Mouse (Mus musculus): ENCODE measurements at regions not wholly inside any gene's neighbourhood (a gene's known extent, or its start where the extent isn't known, plus 50 kb on each side); places are given as distances from the start of the nearest gene placed in this dataset.

DNA sequence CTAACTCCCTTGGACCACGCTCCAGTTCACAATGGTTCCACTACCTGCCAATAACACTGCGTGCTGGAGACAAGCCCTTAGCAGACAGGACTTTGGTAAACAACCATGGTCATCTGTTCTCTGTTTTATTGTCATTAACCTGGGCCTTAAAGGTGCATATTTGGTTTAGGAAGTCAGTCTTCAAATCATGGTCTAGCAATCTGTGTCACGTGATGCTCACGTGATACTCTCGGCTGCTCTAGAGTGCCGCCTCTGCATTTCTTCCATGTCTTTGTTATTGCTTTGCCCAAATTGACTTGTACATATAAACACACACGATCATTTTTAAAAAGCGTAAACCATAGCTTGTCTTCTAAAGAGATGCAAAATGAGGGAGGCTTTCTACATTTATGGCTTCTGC lies 139.8 kb upstream of the 4930535I16Rik start:
- no peak for DNase-seq

DNA sequence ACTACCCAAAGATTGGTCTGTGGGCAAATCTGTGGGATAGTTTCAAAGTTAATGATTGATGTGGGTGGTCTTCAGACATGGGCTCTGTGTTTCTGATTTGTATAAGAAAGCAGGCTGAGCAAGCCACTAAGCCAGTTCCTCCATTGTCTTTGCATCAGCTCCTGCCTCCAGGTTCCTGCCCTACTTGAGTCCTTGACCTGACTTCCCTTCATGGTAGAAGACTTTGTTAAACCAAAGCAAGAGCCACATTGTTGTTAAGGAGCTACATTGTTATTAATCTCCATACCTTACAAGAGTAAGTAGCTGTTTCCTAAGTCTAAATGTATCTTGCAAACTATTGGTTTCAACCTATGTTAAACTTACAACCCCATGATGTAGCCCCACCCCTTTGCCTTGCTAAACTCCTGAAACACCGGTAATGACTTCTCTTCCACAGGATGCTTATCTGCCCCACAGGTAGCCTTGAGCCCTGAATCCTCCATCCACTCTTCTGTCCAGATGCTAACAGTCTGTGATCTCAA lies 136.5 kb upstream of the 4930535I16Rik start:
- no peak for DNase-seq

DNA sequence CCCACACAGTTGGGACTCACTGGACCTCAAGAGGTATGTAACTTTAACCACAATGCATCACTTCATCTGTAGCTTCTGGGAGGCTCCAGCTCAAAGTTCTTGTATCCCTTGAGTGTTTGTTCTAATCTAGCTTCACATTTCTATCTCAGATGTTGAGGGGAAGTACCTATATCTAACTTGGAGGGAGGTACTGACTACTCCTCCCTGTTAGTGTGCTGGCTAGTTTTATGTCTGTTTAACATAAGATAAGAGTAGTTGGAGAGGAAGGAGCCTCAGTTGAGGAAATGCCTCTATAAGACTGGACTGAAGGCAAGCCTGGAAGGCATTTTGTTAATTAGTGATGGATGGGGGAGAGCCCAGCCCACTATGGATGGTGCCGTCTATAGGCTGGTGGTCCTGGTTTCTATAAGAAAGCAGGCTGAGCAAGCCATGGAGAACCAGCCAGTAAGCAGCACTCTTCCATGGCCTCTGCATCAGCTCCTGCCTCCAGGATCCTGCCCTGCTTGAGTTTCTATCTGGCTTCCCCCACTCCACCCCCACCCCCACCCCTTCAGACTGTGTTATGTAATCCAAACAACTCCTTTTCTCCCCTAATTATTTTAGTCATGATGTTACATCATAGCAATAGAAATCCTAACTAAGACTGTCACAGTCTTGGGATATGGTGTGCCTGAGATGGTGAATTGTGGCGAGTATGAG lies 135.7 kb upstream of the 4930535I16Rik start:
- no peak for DNase-seq

DNA sequence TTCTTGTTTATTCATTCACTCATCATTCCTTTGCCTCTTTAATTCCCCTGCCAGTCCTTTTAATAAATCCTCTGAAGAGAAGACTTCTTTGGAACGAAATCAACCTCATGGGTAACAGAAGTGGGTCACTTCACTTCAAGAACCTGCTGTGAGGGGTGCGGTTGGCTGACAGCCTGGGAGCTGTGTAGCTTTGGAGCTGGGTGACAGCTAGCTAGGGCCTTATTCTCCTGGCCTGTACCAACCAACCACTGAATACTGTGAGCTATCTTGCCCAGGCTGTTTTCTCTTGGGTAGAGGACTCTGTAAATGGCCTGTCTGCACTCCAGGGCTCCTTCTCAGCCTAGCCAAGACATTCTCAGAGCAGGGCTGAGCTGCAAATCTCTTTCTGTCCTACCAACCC lies 134.6 kb upstream of the 4930535I16Rik start:
- no peak for DNase-seq

DNA sequence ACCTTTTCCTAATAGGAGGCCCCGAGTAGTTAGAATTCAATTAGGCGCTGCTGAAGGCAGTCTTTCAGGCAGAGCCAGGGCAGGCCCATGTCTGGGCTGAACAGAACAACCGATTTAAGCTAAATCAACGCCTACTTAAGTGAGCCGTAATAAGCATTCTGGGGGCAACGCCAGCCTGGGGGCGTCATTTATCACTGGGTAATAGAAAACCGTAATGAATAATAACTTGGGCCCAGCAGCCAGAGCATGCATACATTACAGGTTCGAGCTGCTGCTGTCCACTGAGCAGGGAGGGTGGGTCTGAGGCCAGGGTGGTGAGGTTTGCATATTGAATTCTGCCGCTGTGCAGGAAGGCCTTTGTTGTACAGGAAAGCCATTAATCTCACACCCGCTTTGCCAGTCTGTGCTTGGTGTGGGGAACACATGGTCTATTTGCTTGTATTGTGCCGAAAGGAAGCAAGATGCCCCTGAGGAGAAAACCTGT lies 130.6 kb upstream of the 4930535I16Rik start:
- peak; percentile 25 for DNase-seq

DNA sequence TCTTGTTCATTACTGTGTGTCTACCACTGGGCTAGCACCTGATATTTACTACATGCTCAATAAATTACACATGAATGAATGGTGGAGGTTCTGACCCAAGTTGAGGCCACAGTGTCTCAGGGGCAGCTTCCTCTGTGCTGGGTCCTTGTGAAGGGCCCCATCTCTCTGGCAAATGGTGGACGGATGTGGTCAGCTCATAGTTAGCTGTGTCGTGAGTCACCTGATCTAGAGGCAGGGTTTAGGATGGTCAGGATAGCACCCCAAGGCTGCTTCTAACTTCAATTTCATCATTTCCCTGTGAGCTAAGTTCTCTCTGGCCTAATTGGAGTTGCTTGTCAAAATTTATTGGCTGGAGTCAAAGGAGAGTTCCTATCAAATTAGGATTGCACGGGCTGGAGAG lies 130.1 kb upstream of the 4930535I16Rik start:
- no peak for DNase-seq

DNA sequence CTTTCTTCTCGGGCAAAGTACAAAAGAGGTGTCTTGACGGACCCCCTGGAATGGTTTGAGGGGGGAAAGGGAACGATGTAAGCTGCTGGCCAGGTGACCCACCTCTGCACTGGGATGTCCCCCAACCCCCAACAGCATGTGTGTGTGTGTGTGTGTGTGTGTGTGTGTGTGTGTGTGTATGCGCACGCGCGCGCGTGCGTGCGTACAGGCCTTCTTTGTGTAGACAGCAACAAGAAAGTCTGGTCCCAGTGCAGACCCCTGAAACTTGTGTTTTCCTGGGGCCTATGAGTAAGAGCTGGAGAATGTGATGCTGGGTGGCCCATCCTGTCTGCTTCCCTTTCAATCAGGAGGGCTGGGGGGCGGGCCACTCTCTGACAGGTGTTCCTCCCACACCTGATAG lies 118.7 kb upstream of the 4930535I16Rik start:
- DNase-seq, result no peak

DNA sequence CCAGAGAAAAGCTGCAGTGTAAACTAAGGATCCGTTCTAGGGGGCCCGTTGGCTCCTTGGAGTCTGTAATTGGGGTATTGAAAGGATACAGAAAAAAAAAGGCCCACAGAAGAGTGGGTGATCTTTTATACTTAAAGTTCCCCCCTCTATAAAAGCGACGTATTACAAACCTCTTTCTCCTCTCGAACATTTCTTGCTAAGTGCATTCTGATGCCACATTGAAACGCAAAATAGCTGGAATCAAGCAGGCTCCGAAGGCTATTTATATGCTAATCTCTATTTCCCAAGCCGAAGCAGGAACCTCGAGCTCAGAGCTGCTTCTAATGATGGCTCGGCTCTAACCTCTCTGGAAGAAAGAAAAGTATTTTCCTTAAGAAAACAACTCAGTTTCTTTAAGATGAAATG lies 117.8 kb upstream of the 4930535I16Rik start:
- DNase-seq, result no peak

DNA sequence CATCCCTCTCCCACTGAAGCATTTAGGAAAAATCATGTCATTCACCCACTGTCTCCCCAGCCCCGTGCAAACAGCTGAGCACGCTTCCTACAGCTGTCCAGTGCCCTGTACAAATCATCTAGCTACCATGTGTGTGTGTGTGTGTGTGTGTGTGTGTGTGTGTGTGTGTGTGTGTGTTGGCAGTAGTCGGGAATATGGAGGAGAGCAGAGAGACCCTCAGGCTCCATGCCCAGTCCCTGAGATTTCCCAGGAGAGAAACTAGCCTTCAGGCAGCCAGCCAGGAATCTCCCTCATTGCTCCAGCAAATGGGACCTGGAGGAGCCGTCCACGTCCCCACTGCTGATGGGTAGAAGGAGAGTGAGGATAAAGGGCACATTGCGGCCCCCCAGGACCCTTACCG lies 117.4 kb upstream of the 4930535I16Rik start:
- peak; percentile 10 for DNase-seq

DNA sequence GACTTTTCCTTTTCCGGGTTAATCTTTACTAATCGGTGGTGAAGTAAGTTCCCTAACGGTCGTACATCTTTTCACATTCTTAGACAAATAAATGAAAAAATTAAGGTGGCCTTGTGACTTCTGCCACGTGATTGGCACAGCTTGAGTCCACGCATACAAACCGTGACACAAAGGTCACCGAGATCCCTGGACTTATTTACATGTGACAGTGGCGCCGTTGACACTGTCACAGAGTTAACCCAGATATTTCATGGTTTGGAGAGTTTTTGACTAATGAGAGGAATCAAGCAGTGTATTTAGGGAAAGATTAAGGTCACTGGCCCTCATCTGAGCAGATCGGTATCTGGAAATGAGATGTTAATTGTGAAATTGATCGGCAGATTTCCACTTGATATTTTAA lies 110.2 kb upstream of the 4930535I16Rik start:
- DNase-seq, result no peak

DNA sequence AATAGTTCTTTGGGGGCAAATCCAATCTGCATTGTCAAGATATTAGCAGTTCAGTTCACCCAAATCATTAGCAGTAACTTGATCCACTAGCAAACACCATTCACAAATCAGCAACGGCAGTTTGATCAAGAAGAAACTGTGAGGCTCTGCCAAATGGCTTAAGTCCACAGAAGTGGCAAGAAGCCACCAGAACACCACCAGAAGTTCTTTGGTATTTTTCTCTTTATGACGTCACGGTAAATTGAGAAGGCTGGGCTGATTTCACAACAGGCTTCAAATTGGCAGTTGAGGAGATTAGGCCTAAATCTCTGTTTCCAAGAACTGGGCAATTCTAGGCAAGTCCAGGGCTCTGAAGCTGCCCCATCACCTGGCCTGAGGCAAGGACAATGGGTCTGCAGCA lies 98.6 kb upstream of the 4930535I16Rik start:
- no peak for DNase-seq

DNA sequence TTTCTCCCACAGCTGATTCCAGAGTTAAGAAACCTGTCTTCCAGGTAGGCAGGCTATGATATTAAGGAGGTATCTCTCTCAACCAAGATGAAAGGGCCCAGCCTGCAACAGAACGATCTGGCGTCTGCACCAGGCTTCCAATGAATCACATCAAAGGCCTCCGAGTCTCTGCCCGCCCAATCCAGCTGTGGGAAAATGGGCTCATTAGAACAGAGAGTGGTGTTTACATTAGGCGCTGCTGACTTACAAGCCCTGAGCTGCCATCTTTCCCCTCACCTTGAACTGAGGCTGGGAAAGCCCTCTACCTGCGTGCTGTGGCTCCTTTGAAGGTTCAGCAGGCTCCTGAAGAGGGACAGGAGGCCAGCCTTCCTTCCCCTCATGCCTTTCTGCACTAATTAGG lies 97.5 kb upstream of the 4930535I16Rik start:
- DNase-seq, result no peak

DNA sequence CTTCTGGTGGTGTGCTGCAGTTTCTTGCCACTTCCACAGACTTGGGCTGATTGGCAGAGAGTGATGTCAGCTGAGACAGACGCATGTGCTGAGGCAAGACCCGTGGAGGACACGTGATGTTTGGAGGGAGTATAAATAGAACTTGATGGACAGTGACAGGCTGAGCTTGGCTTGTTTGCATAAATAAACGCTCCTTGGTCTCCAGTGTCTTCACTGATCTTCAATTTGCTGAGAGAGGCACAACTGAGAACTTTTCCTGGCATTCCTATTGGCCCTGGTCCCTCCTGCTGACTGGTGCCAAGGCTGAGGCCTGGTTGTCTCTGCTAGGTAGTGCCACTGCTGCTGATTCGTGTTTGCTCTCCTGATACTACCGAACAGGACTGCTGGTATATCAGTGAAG lies 94.6 kb upstream of the 4930535I16Rik start:
- DNase-seq, result no peak

DNA sequence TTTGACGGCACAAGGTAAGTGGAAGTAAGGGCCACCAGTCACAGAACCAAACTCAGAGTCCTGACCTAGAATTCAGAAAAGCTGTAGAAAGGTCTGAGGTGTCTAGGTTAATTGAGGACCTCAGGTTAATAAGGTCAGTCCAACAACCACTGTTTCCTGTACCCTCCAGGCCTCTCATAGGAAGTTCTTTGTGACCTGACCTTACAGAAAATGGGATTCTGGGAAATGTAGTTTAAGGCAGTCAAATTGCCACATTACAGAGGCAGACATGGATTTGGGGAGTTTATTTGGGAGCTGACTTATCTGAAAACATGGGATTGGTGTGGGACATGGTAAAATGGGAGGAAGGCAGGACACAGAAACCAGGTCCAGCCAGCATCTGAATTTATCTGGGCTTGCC lies 90.9 kb upstream of the 4930535I16Rik start:
- DNase-seq, result no peak

DNA sequence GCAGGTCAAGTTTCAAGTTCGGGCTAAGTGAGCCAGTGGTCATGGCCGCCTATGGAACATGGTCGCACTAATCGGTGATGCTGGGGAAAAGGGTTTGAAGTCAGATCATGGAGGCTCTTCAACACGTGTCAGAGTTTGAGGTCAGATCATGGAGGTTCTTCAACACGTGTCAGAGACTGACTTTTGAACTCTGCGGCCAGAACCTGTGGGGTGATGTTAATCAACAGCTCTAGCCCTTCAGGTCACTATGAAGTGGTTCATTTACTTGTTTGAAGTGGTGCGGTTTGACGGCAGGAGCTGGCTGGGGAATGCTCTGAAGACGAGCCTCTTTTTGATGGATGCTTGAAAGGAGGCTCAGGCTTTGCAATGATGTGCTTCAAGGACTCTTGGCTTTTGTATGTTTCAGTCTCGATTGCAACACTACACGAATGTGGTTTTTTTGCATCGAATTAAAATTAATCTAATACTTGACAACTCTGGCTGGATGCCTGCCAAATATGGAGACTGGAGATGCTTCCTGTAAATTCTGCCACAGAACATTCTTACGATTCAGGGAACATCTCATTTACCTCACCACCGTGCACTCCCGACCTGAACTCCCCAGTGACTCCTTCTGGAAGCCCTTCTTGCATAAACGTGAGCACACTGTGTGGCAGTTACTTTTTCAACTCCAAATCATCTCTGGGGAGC lies 87.9 kb upstream of the 4930535I16Rik start:
- DNase-seq, result peak; percentile 1

DNA sequence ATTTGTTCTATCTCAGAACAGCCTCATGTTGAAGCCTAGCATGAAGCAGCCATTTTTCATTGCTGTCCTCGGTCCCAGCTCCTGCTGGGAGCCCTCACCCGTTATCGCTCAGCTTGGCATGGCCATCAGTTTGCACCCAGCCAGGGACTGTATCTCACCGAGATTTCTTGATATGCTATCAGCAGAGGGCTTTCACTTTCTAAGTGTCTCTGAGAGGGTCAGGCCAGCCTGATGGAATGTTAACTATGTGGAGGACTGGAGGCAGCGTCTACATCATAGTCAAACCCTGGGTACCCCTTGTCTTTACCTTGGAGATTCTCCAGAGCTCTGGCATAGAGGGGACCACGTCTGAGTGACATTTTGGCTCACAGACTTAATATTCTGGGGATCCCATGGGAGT lies 84.9 kb upstream of the 4930535I16Rik start:
- DNase-seq, result no peak

DNA sequence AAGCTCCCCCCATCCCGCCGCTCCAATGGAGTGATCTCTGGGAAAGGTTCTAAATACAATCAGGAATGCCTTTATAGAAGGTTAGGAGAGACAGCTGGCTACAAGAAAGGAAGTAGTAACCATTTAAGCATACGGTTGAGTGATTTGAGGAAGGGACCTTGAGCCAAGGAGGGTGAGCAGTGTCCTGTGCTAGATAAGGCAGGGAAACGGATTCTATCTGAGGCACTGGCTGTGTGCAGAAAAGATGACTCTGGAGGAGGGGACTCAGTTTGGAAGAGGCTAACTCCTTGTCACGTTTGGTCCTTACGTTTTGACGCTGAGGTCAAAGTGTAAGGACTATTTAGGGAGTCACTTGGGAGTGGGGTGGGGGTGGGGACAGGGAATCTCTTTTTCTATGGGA lies 84.3 kb upstream of the 4930535I16Rik start:
- no peak for DNase-seq

DNA sequence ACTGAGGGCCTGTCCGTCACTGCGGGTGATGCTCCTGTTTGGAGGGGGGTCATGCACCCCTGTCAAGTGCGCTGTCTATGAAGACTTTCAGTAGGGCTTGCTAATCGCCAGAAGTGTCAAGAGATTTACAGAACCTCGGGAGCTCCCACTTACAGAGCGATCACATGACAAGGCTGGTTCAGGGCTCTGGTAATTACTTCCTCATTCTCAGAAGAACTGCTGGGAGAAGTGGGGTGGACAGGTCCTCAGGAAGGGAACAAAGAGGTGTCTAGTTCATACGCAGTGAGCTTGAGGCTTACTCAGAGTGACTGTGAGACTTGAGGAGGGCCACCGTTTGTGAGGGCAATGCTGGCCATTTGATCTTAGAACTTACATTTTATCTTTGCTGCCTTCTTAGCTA lies 78.0 kb upstream of the 4930535I16Rik start:
- DNase-seq, result no peak

DNA sequence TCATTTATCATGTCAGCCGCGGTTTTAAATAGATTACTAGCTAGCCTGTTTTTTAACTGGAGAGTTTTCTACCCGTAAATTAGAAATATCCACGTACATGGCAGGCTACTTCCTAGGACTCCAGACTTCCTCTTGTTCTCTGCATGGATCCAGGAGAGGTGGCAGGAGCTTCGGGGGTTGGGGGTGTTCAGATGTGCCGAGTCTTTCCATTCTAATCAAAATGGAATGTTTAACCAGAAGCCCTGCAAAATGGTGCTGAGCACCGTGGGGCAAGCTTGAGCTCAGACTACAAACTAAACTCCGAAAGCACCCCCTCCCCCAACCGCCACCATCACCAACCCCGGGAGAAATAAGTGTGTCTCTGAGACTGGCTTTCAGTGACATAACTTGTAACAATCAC lies 73.4 kb upstream of the 4930535I16Rik start:
- no peak for DNase-seq

DNA sequence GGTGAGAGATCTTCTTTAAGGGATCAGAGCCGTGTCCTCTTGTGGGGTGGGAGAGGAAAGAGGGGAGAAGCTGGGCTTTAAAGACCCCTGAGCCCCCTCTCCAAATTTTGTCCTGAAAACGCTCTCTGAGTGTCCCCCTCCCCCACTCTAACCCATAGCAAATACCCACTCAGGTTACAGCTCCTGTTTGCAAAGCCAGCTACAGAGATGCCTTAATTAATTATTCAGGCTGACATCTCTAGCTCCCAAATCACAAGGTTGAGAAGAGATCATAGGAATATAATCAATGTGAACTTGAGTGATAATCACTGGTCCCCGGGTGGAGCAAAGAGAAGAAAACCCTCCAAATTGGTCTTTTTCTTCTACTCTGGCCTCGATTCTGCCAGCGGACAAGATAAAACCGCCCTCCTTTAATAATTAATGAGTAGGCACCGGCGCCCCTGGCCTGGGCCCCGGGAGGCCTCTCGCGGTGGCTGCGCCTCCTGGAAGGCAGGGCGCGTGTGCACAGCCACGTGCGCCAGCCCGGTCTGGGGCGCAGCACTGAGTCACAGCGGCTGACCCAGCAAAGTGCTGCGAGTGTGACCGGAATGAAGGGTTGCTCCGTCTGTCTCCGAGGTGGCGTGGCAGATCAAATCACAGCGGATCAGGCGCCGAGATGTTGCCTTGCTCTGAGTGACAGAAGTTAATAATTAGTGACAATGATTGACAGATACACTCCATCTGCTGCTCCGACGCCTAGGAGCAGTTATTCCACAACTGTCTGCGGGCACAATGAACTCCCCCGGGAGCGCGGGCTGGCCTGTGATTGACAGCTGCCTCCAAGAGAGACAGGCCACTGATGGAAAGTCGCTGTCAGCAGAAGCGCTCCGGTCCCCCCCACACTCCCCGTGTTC lies 72.7 kb upstream of the 4930535I16Rik start:
- peak; percentile 65 for DNase-seq

Measured in kidney, postnatal 14 days (tissue).